ENCODE assay signal across 26 mouse cellular contexts in genomic region chr13:63850308-63851011, GRCm38 (mm10). TPM values are rescaled to one million over a fixed set of nuclear protein-coding genes. Genes with fewer than 3 reads are reported as not detected.
A peak's percentile ranks its signal among the peaks of the same experiment; 100 is the strongest.
DNase-seq lines count a peak whose midpoint lies in the region; ATAC-seq and TF ChIP-seq lines count a peak whose summit lies in the region.
"Had no signal": no experiment of that assay in that cellular context is flagged by ENCODE, and none has a peak within 500 bp of the region (broad histone marks: within the 10 kb centered on the region; RNA-seq: fewer than 3 reads in every experiment).

No protein-coding gene starts in this region.

- H3K27me3 ChIP-seq in cerebellum, adult 2 months (ENCODE audit: control insufficient read depth, insufficient read depth, low read length), result no peaks in the 10 kb centered on the region
- H3K27me3 ChIP-seq: CH12.LX; heart, embryonic 12.5 days; heart, embryonic 15.5 days; hindbrain, embryonic 13.5 days had no signal

- WGBS in cerebellum, adult 2 months, result 98% methylated on average over 3 of the region's 3 CpGs

- TF ChIP-seq CTCF in layer of hippocampus, adult 2 months (conservative IDR thresholded peaks at IDR 0.05), result no peak
- no peak for TF ChIP-seq CTCF in cerebellum, adult 2 months (IDR thresholded peaks at IDR 0.05; ENCODE audit: borderline replicate concordance, insufficient read depth, low read depth, low read length)

- H3K4me3 ChIP-seq in layer of hippocampus, adult 2 months, result no peak overlapping the region
- no peak overlapping the region for H3K4me3 ChIP-seq in cerebellum, adult 2 months (replicated peaks; ENCODE audit: insufficient read depth, low read depth, low read length)
- H3K4me3 ChIP-seq: gastrocnemius, adult 2 months; heart, embryonic 12.5 days; heart, embryonic 15.5 days; hindbrain, embryonic 10.5 days; hindbrain, embryonic 13.5 days had no signal

- H3K4me1 ChIP-seq in cerebellum, adult 2 months (ENCODE audit: control insufficient read depth, insufficient read depth, low read length), result no peaks in the 10 kb centered on the region
- H3K4me1 ChIP-seq: heart, embryonic 12.5 days; heart, embryonic 15.5 days; hindbrain, embryonic 10.5 days; hindbrain, embryonic 13.5 days had no signal

- no peak for TF ChIP-seq POLR2A in cerebellum, adult 2 months (IDR thresholded peaks at IDR 0.05; ENCODE audit: borderline replicate concordance, insufficient read depth, low read length)

- peak; percentile 63 for ATAC-seq in CD4-positive, CD25-positive, alpha-beta regulatory T cell, adult 4 months
- peak; percentile 68 for ATAC-seq in activated CD4-positive, CD25-positive, alpha-beta regulatory T cell, adult 4 months
- peak; percentile 57 for ATAC-seq in inflammation-experienced regulatory T-cells, adult 6 months
- ATAC-seq: forebrain, embryonic 14.5 days; forebrain, postnatal 0 days; hindbrain, embryonic 16.5 days; intestine, postnatal 0 days had no signal

- H3K27ac ChIP-seq in layer of hippocampus, adult 2 months, result no peak overlapping the region
- no peak overlapping the region for H3K27ac ChIP-seq in cerebellum, adult 2 months (ENCODE audit: insufficient read depth, low read length)
- H3K27ac ChIP-seq: gastrocnemius, adult 2 months; heart, embryonic 15.5 days; hindbrain, embryonic 10.5 days; hindbrain, embryonic 13.5 days had no signal

- DNase-seq in 416B (ENCODE audit: low read depth), result peak; percentile 29
- DNase-seq in cerebellum, postnatal 14 days, result no peak
- DNase-seq in spleen, postnatal 14 days (ENCODE audit: low spot score in 2 of 2), result no peak
- DNase-seq in layer of hippocampus, adult 2 months (ENCODE audit: low spot score in 2 of 2), result no peak
- DNase-seq in cerebellum, adult 2 months, result no peak
- DNase-seq: adrenal gland, postnatal 10 days; adrenal gland, postnatal 36 days; cerebellum, adult 8-10 months; cerebellum, postnatal 10 days; forebrain, postnatal 0 days; gastrocnemius, adult 2 months; gastrocnemius, postnatal 25 days; heart, adult 18-20 months; heart, postnatal 10 days; heart, postnatal 36 days had no signal

RNA-seq across cellular contexts. Expression of gene Ercc6l2, which starts 35.4 kb away (rescaled TPM):
- 10 to 100 TPM; 19.2 to 20.9 TPM for polyA plus RNA-seq in CD4-positive, CD25-positive, alpha-beta regulatory T cell, adult 4 months (2017; shearing (Covaris generic))
- polyA plus RNA-seq in activated CD4-positive, CD25-positive, alpha-beta regulatory T cell, adult 4 months (2017; shearing (Covaris generic)), result 10 to 100 TPM; 15.7 to 17.3 TPM
- 10 to 100 TPM; 17.9 to 32.3 (median 21.1) TPM for polyA plus RNA-seq in inflammation-experienced regulatory T-cells, adult 6 months (2017; shearing (Covaris generic))
- 10 to 100 TPM; 19.6 to 21.1 TPM for total RNA-seq in layer of hippocampus, adult 2 months (2021)
- 23.9 and 25.4 TPM in 2 replicates for polyA plus RNA-seq in cerebellum, adult 2 months (2012; rRNA removed)
